Mouse (Mus musculus): ENCODE measurements around the gene Rsph14. TPM values are rescaled to one million over a fixed set of nuclear protein-coding genes. Genes with fewer than 3 reads are reported as not detected.
A peak's percentile ranks its signal among the peaks of the same experiment; 100 is the strongest.

The Rsph14 gene
- polyA plus RNA-seq, 1 experiment from 2014 or later, result not detected

DNA sequence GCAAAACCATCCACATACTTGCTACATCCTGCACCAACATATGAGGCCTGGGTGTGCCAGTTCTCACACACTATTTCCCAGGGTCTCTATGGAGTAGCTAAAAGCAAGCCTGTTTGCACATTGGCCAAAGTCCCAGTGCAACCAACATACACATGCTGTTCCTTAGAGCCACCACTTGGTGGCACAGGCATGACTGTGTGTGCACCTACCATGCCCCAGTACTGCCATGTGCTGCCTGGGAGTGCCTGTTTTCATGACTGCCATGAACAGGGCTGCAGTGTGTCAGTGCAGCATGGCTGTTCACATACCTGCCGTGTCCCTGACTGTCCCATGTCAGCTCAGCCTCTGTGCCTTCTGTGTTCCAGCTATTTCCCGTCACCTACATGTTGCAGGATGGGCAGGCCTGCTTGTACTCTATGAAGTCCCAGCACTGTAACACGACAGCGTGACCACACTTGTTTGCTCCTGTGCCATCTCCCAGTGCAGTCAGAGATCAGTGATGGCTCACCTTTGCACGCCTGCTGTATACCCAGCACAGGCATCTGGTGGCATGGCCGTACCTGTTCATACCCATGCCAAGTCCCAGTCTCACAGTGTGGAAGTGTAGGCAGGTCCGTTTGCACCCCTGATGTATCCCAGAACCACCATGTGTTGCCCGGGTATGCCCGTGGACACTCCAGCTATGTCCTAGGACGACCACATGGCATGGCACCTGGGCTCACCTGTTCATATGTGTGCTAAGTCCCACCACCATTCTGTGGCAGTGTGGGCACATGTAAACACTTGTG is 95.2 kb downstream of the Rsph14 start:
- POLR2A ChIA-PET, result no interaction called here
- no peaks in the 10 kb centered on the region for H3K27me3 ChIP-seq
- no peak for DNase-seq (ENCODE audit: low read depth, low spot score)
- peak; percentile 32 for ATAC-seq
- in situ Hi-C loops (cut with MboI; ENCODE audit: low pct_unique_long_range_greater_than_20kb), result no loop called here
- no peak for TF ChIP-seq CTCF (IDR thresholded peaks at IDR 0.05)
- CTCF ChIA-PET, result no interaction called here

DNA sequence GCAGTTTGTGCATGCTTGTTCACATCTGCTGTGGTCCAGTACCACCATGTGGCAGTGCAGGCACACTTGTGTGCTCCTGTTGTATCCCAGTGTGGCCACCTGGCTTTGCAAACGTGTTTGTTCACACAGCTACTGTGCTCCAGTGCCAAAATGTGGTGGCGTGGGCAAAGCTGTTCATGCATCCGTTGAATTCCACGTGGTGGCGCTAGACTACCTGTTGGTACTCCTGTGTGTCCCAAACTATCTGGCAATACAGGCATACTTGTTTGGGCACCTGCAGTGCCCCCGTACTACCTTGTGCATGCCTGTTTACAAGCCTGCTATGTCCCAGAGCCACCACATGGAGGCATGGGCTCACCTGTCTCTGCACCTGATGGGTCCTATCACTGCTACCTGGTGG is 97.4 kb downstream of the Rsph14 start:
- no peak for DNase-seq (ENCODE audit: low read depth, low spot score)
- peaks cover 9% of the 10 kb centered on the region for H3K27me3 ChIP-seq
- ATAC-seq, result no peak
- in situ Hi-C loops (cut with MboI; ENCODE audit: low pct_unique_long_range_greater_than_20kb), result no loop called here
- POLR2A ChIA-PET, result no interaction called here
- CTCF ChIA-PET, result interaction anchor here (0.9 to 1.0 kb wide), 2 partner anchors 17 to 124 kb away, joined by 3 read pairs; no protein-coding TSS in a partner anchor
- TF ChIP-seq CTCF (IDR thresholded peaks at IDR 0.05), result no peak

DNA sequence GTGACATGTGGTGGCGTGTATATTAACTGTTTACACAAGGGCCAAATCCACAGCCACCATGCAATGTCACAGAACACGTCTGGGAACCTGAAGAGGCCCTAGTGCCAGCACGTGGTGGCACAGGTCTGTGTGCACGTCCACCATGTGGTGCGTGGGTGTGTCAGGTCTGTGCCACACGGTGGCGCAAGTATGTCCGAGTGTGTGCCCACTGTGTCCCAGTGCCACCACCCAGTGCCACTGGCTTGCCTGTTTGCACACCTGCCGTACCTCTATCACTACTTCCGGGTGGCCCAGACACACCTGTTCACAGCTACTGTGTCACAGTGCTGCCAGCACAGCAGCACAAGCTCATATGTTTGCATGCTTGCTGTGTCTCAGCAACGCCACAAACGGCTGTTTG is 97.9 kb downstream of the Rsph14 start:
- CTCF ChIA-PET, result interaction anchor here (0.9 to 1.0 kb wide), 2 partner anchors 16 to 125 kb away, joined by 3 read pairs; no protein-coding TSS in a partner anchor
- in situ Hi-C loops (cut with MboI; ENCODE audit: low pct_unique_long_range_greater_than_20kb), result no loop called here
- H3K27me3 ChIP-seq, result peaks cover 9% of the 10 kb centered on the region
- POLR2A ChIA-PET, result no interaction called here
- no peak for DNase-seq (ENCODE audit: low read depth, low spot score)
- ATAC-seq, result no peak
- no peak for TF ChIP-seq CTCF (IDR thresholded peaks at IDR 0.05)

DNA sequence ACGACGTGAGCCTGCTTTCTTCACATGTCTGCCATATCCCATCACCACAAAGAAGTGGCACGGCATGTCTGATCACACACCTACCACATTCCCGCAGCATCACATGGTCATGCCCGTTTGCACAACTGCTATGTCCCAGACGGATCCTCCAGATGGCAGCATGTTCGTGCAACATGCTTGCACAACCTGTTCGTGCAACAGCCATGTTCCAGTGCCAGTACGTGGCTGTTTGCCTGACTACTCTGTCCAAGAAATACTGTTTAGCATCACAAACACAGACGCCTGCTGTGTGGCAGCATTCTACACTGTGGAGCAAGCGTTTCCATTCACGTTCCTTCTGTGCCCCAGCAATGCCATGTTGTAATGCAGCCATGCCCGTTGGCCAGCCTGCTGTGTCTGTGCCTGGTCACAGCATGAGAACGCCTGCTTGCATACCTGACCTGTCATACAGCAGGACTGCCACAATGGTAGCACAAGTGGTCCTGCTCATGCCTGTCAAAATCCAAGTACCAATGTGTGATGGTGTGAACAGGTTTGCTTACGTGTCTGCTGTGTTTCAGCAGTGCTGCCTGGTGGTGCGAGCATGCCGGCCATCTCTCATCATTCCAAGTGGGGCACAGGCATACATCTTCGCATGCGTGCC is 98.7 kb downstream of the Rsph14 start:
- in situ Hi-C loops (cut with MboI; ENCODE audit: low pct_unique_long_range_greater_than_20kb), result no loop called here
- no peak for ATAC-seq
- TF ChIP-seq CTCF (IDR thresholded peaks at IDR 0.05), result no peak
- no peak for DNase-seq (ENCODE audit: low read depth, low spot score)
- ChIA-PET POLR2A (no interaction called here), CTCF (no interaction called here)
- peaks cover 9% of the 10 kb centered on the region for H3K27me3 ChIP-seq

DNA sequence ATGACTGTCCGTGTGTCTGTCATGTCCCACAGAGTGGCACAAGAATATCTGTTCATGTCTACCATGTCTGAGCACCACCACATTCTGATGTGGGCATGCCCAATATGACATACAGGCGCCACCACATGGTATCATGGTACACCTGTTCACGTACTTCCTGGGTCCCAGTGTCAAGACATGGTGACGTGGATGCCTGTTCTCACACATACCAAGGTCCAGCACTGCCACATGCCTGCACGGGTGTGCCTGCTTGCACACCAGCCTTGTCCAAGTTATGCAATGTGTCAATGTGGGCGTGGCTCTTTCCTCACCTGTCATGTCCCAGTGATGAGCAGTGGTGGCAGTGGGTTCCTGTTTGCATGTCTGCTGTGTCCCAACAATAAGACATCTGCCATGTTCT is 99.9 kb downstream of the Rsph14 start:
- ChIA-PET CTCF (no interaction called here), POLR2A (no interaction called here)
- ATAC-seq (no peak), DNase-seq (ENCODE audit: low read depth, low spot score) (no peak)
- no peak for TF ChIP-seq CTCF (IDR thresholded peaks at IDR 0.05)
- H3K27me3 ChIP-seq, result peaks cover 9% of the 10 kb centered on the region
- in situ Hi-C loops (cut with MboI; ENCODE audit: low pct_unique_long_range_greater_than_20kb), result no loop called here

DNA sequence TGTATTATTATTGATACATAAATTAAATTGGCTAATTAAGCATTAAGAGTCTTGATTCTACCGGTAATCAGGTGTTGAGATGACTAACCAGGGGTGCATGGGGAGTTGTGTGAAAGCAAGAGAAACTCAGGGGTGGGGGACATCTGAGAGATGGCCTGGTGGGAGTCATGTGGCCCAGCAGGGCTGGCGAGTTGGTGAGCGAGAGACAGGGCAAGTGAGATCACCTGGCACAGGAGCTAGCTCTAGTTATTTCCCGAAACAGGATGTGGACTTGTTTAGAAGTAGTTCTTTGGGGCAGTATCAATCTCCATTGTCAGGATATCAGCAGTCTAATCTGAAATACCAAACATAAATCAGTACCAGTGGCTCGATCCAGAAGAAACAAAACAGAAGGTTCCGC is 100.8 kb downstream of the Rsph14 start:
- ChIA-PET CTCF (interaction anchor here (1.4 kb wide), 1 partner anchor 220 kb away, joined by 3 read pairs; no protein-coding TSS in a partner anchor), POLR2A (no interaction called here)
- DNase-seq (ENCODE audit: low read depth, low spot score), result no peak
- peaks cover 9% of the 10 kb centered on the region for H3K27me3 ChIP-seq
- no peak for ATAC-seq
- no peak for TF ChIP-seq CTCF (IDR thresholded peaks at IDR 0.05)
- in situ Hi-C loops (cut with MboI; ENCODE audit: low pct_unique_long_range_greater_than_20kb), result no loop called here

DNA sequence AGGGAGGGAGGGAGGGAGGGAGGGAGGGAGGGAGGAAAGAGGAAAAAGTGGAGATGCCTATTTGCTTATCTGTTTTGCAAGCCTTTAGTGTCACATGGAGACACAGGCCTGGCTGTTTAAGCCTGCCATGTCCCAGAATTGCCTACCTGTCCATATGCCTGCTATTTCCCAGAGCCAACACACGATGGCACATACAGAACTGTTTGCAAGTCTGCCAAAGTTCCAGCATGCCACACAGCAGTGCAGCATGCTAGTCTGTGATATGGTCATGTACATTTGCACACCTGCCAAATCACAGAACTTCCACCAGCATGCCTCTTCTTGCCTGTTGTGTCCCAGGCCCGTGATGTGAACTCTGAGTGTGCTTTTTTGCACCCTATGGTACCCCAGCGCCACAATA is 101.8 kb downstream of the Rsph14 start:
- in situ Hi-C loops (cut with MboI; ENCODE audit: low pct_unique_long_range_greater_than_20kb), result no loop called here
- no peak for DNase-seq (ENCODE audit: low read depth, low spot score)
- POLR2A ChIA-PET, result no interaction called here

DNA sequence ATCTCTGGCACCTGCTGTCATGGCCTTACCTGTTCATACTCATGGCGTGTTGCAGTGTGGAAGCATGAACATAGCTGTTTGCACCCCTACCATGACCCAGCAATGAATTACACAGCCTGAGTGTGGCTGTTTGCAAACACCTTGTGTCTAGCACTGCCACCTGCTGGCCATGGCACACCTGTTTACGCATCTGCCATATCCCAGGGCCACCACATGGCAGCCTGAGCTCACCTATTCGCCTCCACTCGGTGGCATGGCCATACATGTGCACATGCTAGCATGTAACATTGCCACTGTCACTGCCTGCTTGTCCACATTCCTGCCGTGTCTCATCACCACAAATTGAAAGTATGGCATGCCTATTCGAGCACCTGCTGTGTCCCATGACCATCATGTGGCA is 102.8 kb downstream of the Rsph14 start:
- peaks cover 9% of the 10 kb centered on the region for H3K27me3 ChIP-seq
- POLR2A ChIA-PET, result no interaction called here
- in situ Hi-C loops (cut with MboI; ENCODE audit: low pct_unique_long_range_greater_than_20kb), result no loop called here
- no peak for DNase-seq (ENCODE audit: low read depth, low spot score)
- CTCF ChIA-PET, result no interaction called here
- TF ChIP-seq CTCF (IDR thresholded peaks at IDR 0.05), result no peak
- no peak for ATAC-seq

More for the DNA sequence above, 101.8 kb downstream of the Rsph14 start:
- no peak for TF ChIP-seq CTCF (IDR thresholded peaks at IDR 0.05)
- CTCF ChIA-PET, result interaction anchor here (1.4 kb wide), 1 partner anchor 221 kb away, joined by 3 read pairs; no protein-coding TSS in a partner anchor
- no peak for ATAC-seq
- H3K27me3 ChIP-seq, result peaks cover 9% of the 10 kb centered on the region

DNA sequence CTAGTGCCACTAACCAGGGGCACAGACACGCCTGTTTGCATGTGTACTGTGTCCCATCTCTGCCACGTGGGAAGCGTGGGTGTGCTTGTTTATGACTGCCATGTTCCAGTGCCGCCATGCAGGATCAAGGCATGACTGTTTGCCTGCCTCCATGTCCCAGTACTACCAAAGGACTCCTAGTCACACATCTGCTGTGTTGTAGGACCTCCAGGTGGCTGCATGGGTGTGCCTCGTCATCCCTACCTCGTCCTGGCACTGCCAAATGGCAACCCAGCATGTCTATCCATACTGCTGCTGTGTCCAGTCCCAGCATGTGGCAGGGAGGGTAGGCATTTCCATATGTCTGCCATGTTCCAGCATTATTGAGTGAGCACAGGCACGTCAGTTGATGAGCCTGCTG is 104.1 kb downstream of the Rsph14 start:
- ChIA-PET POLR2A (no interaction called here), CTCF (no interaction called here)
- TF ChIP-seq CTCF (IDR thresholded peaks at IDR 0.05), result no peak
- H3K27me3 ChIP-seq, result peaks cover 9% of the 10 kb centered on the region
- in situ Hi-C loops (cut with MboI; ENCODE audit: low pct_unique_long_range_greater_than_20kb), result no loop called here
- ATAC-seq (no peak), DNase-seq (ENCODE audit: low read depth, low spot score) (no peak)

DNA sequence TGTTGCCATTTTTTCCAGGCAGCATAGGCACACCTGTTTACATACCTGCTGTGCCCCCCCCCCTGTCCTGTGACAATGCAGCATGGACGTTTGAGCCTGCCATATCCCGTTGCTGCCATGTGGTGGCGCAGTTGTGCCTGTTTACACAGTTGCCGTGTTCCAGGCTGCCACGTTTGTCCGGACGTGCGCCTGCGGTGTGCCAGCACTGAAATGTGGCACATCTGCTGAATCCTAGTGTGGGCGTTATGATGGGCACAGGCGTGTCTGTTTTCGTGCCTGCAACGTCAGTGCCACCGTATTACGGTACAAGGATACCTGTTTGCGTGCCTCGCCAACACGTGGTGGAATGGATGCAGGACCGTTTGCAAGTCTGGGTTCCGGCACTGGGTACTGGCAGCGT is 107.1 kb downstream of the Rsph14 start:
- no peaks in the 10 kb centered on the region for H3K27me3 ChIP-seq
- ChIA-PET POLR2A (no interaction called here), CTCF (no interaction called here)
- TF ChIP-seq CTCF (IDR thresholded peaks at IDR 0.05), result no peak
- DNase-seq (ENCODE audit: low read depth, low spot score) (no peak), ATAC-seq (no peak)
- in situ Hi-C loops (cut with MboI; ENCODE audit: low pct_unique_long_range_greater_than_20kb), result no loop called here

DNA sequence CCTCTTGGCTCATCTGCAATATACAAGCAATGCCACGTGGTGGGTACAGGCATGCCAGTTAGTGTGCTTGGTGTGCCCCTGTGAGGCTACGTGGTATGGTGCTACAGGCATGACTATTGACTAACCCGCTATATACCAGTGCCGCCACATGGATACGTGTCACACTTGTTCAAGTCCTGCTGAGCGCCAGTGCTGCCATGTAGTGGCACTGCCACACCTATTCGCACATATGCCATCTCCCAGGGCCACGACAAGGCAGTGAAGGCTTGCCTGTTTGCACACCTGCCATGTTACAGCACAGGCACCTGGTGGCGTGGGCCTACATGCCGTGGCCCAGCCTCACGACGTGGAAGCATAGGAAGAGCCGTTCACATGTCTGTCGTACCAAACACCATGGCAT is 108.1 kb downstream of the Rsph14 start:
- H3K27me3 ChIP-seq, result no peaks in the 10 kb centered on the region
- in situ Hi-C loops (cut with MboI; ENCODE audit: low pct_unique_long_range_greater_than_20kb), result no loop called here
- DNase-seq (ENCODE audit: low read depth, low spot score), result no peak
- ATAC-seq, result no peak
- no peak for TF ChIP-seq CTCF (IDR thresholded peaks at IDR 0.05)
- POLR2A ChIA-PET, result no interaction called here
- CTCF ChIA-PET, result no interaction called here
